Mouse (Mus musculus): ENCODE measurements at regions not wholly inside any gene's neighbourhood (a gene's known extent, or its start where the extent isn't known, plus 50 kb on each side); places are given as distances from the start of the nearest gene placed in this dataset.

GRCm38 (mm10) chr7:136308765-136309164 lies 585.6 kb upstream of the Mgmt start:
- no peak for TF ChIP-seq POLR2A (IDR thresholded peaks at IDR 0.05; ENCODE audit: borderline replicate concordance, extremely low read depth, low read depth, low read length)
- TF ChIP-seq CTCF (IDR thresholded peaks at IDR 0.05; ENCODE audit: insufficient read depth, low read length) = no peak

All from lung, adult 2 months (tissue).